In genomic region chr17:45767536-45768146, GRCm38 (mm10) we compare ENCODE assay signal across 9 mouse cellular contexts. TPM values are rescaled to one million over a fixed set of nuclear protein-coding genes. Genes with fewer than 3 reads are reported as not detected.
DNase-seq lines count a peak whose midpoint lies in the region; ATAC-seq and TF ChIP-seq lines count a peak whose summit lies in the region.
"Had no signal": no experiment of that assay in that cellular context is flagged by ENCODE, and none has a peak within 500 bp of the region (broad histone marks: within the 10 kb centered on the region; RNA-seq: fewer than 3 reads in every experiment).

No protein-coding gene starts in this region.

- TF ChIP-seq CTCF in liver, adult 2 months (IDR thresholded peaks at IDR 0.05; ENCODE audit: low read depth, low read length): no peak

- H3K4me1 ChIP-seq in liver, adult 2 months (ENCODE audit: control insufficient read depth, insufficient read depth, low read length): peaks cover 7% of the 10 kb centered on the region
- H3K4me1 ChIP-seq in forebrain, embryonic 15.5 days: peaks cover 22% of the 10 kb centered on the region
- peaks cover 23% of the 10 kb centered on the region for H3K4me1 ChIP-seq in limb, embryonic 14.5 days (ENCODE audit: control insufficient read depth, insufficient read depth, low read length)
- H3K4me1 ChIP-seq in stomach, embryonic 14.5 days (ENCODE audit: control insufficient read depth, insufficient read depth, low read length): peaks cover 36% of the 10 kb centered on the region

- WGBS in liver, adult 2 months: 22% methylated on average over 9 of the region's 9 CpGs
- WGBS in forebrain, embryonic 15.5 days: 45% methylated on average over 8 of the region's 9 CpGs
- 49% methylated on average over 7 of the region's 9 CpGs for WGBS in limb, embryonic 14.5 days
- WGBS in stomach, embryonic 14.5 days: 26% methylated on average over 8 of the region's 9 CpGs

- H3K4me2 ChIP-seq in forebrain, embryonic 15.5 days (replicated peaks): no peak overlapping the region
- peak overlapping the region; percentile 35; the same call in 1 of the 2 replicates for H3K4me2 ChIP-seq in limb, embryonic 14.5 days (replicated peaks; ENCODE audit: low read depth, low read length, severe bottlenecking)
- H3K4me2 ChIP-seq in stomach, embryonic 14.5 days (replicated peaks; ENCODE audit: low read depth, low read length): peak overlapping the region; percentile 24; the same call in 1 of the 2 replicates

- no peak for TF ChIP-seq POLR2A in liver, adult 2 months (IDR thresholded peaks at IDR 0.05; ENCODE audit: extremely low read depth, insufficient read depth, low read length)
- TF ChIP-seq POLR2A in limb, embryonic 14.5 days (IDR thresholded peaks at IDR 0.05; ENCODE audit: borderline replicate concordance, extremely low read depth, insufficient read depth, insufficient read length): no peak

- no peaks in the 10 kb centered on the region for H3K36me3 ChIP-seq in liver, adult 2 months (ENCODE audit: control insufficient read depth, insufficient read depth, low read length)
- no peaks in the 10 kb centered on the region for H3K36me3 ChIP-seq in forebrain, embryonic 15.5 days
- H3K36me3 ChIP-seq in limb, embryonic 14.5 days (ENCODE audit: control insufficient read depth, insufficient read depth, low read length): no peaks in the 10 kb centered on the region
- no peaks in the 10 kb centered on the region for H3K36me3 ChIP-seq in stomach, embryonic 14.5 days (ENCODE audit: control insufficient read depth, insufficient read depth, low read length)

- H3K4me3 ChIP-seq in liver, adult 2 months (ENCODE audit: insufficient read depth, low read depth, low read length): no peak overlapping the region; the same call in 1 of the 2 replicates
- H3K4me3 ChIP-seq in forebrain, embryonic 15.5 days: no peak overlapping the region
- no peak overlapping the region for H3K4me3 ChIP-seq in limb, embryonic 14.5 days (replicated peaks; ENCODE audit: low read length)
- H3K4me3 ChIP-seq in stomach, embryonic 14.5 days (ENCODE audit: low read depth, low read length): no peak overlapping the region

- no peak for ATAC-seq in forebrain, embryonic 15.5 days (replicated peaks)
- ATAC-seq in limb, embryonic 14.5 days (ENCODE audit: low FRiP score, low read depth): no peak
- ATAC-seq in stomach, embryonic 14.5 days (ENCODE audit: insufficient number of reproducible peaks, insufficient read depth, low FRiP score, low read depth): peak; percentile 25

- no peak overlapping the region; the same call in 1 of the 2 replicates for H3K27ac ChIP-seq in liver, adult 2 months (replicated peaks; ENCODE audit: insufficient read depth, low read depth, low read length)
- peak overlapping the region; percentile 77; the same call in 1 of the 2 replicates for H3K27ac ChIP-seq in forebrain, embryonic 15.5 days (replicated peaks)
- no peak overlapping the region for H3K27ac ChIP-seq in limb, embryonic 14.5 days (replicated peaks; ENCODE audit: low read depth, low read length)
- peak overlapping the region; percentile 94 for H3K27ac ChIP-seq in stomach, embryonic 14.5 days (ENCODE audit: low read length)

- no peaks in the 10 kb centered on the region for H3K79me2 ChIP-seq in liver, adult 2 months (ENCODE audit: control insufficient read depth, insufficient read depth, low read length)

- no peak for DNase-seq in liver, adult 2 months (ENCODE audit: extremely low read depth, low read depth, low spot score)
- no peak for DNase-seq in liver
- no peak for DNase-seq in limb, embryonic 14.5 days (ENCODE audit: low spot score)
- no peak for DNase-seq in urinary bladder, adult 2 months (ENCODE audit: low spot score)
- no peak for DNase-seq in cerebellum, postnatal 25 days

- H3K9ac ChIP-seq in liver, adult 2 months (ENCODE audit: low read depth, low read length): peak overlapping the region; percentile 1; the same call in 1 of the 2 replicates
- no peak overlapping the region for H3K9ac ChIP-seq in forebrain, embryonic 15.5 days (replicated peaks)
- no peak overlapping the region for H3K9ac ChIP-seq in limb, embryonic 14.5 days (ENCODE audit: low read depth, low read length, severe bottlenecking)
- no peak overlapping the region for H3K9ac ChIP-seq in stomach, embryonic 14.5 days (replicated peaks; ENCODE audit: low read depth, low read length)

- H3K9me3 ChIP-seq in forebrain, embryonic 15.5 days: no peaks in the 10 kb centered on the region
- H3K9me3 ChIP-seq in limb, embryonic 14.5 days (ENCODE audit: control insufficient read depth, low read length): no peaks in the 10 kb centered on the region
- H3K9me3 ChIP-seq in stomach, embryonic 14.5 days (ENCODE audit: control insufficient read depth, low read depth, low read length): no peaks in the 10 kb centered on the region

- H3K27me3 ChIP-seq in liver, adult 2 months (ENCODE audit: control insufficient read depth, insufficient read depth, low read length): no peaks in the 10 kb centered on the region
- H3K27me3 ChIP-seq in forebrain, embryonic 15.5 days: no peaks in the 10 kb centered on the region
- H3K27me3 ChIP-seq in limb, embryonic 14.5 days (ENCODE audit: control insufficient read depth, insufficient read depth, low read length): no peaks in the 10 kb centered on the region
- H3K27me3 ChIP-seq in stomach, embryonic 14.5 days (ENCODE audit: control insufficient read depth, insufficient read depth, low read length): no peaks in the 10 kb centered on the region

RNA-seq across cellular contexts. Expression of gene 1600014C23Rik, which starts 34.0 kb away (rescaled TPM):
- not detected in 2 replicates for total RNA-seq in liver, adult 2 months (2014; rRNA removed)
- polyA plus RNA-seq in liver, adult 2 months (2012; rRNA removed): not detected in 2 replicates
- 0.41 TPM in 1 of 2 replicates, not detected in the other for polyA plus RNA-seq in forebrain, embryonic 15.5 days (2015; fragmentation: Nextera tagmentation; extraction: Ambion mirVana)
- 0.15 TPM in 1 of 2 replicates, not detected in the other for polyA plus RNA-seq in limb, embryonic 14.5 days (2012; rRNA removed)
- 0.58 TPM in 1 of 2 replicates, not detected in the other for polyA plus RNA-seq in limb, embryonic 14.5 days (2014; fragmentation: Nextera tagmentation; extraction: Ambion mirVana)
- polyA plus RNA-seq in stomach, embryonic 14.5 days (2014; fragmentation: Nextera tagmentation; extraction: Ambion mirVana): 0.72 TPM in 1 of 2 replicates, not detected in the other
- polyA plus RNA-seq in urinary bladder, adult 2 months (2012; rRNA removed): not detected in 2 replicates
- total RNA-seq: adrenal gland, adult 8-10 months; gastrocnemius, postnatal 36 days had no signal

Comparison
In these comparisons a context has a peak if more than half of its experiments do, and no peak if none do; other contexts are left out.
1. H3K27ac ChIP-seq: peak in forebrain, embryonic 15.5 days (single experiment) and stomach, embryonic 14.5 days (single experiment); none in liver, adult 2 months (single experiment) and limb, embryonic 14.5 days (single experiment).